In genomic region chr3:152149449-152149848, GRCm38 (mm10) we compare ENCODE assay signal across 9 mouse cellular contexts. TPM values are rescaled to one million over a fixed set of nuclear protein-coding genes. Genes with fewer than 3 reads are reported as not detected.
A peak's percentile ranks its signal among the peaks of the same experiment; 100 is the strongest.
DNase-seq lines count a peak whose midpoint lies in the region; ATAC-seq and TF ChIP-seq lines count a peak whose summit lies in the region.
"Had no signal": no experiment of that assay in that cellular context is flagged by ENCODE, and none has a peak within 500 bp of the region (broad histone marks: within the 10 kb centered on the region; RNA-seq: fewer than 3 reads in every experiment).

No protein-coding gene starts in this region.

- 27% methylated on average over 7 of the region's 7 CpGs for WGBS in kidney, adult 2 months
- WGBS in intestine, embryonic 16.5 days = 53% methylated on average over 7 of the region's 7 CpGs
- 89% methylated on average over 7 of the region's 7 CpGs for WGBS in midbrain, embryonic 15.5 days

- no peaks in the 10 kb centered on the region for H3K36me3 ChIP-seq in kidney, adult 2 months (ENCODE audit: control insufficient read depth, insufficient read depth, low read length)
- H3K36me3 ChIP-seq in MEL (ENCODE audit: control insufficient read depth in 1 of 2, insufficient read depth in 2 of 2, low read length in 2 of 2) (peaks cover 0 to 4% of the 10 kb centered on the region in 2 experiments; a peak in 2 of 4 replicates), myocyte (ENCODE audit: control insufficient read depth, insufficient read depth) (no peaks in the 10 kb centered on the region)
- H3K36me3 ChIP-seq in intestine, embryonic 16.5 days (ENCODE audit: control insufficient read depth, insufficient read depth, low read length) = no peaks in the 10 kb centered on the region
- no peaks in the 10 kb centered on the region for H3K36me3 ChIP-seq in midbrain, embryonic 15.5 days (replicated peaks)
- H3K36me3 ChIP-seq: forebrain, embryonic 10.5 days had no signal

- TF ChIP-seq CTCF in kidney, adult 2 months (conservative IDR thresholded peaks at IDR 0.05; ENCODE audit: insufficient read depth, insufficient read length, low read depth, low read length) = no peak
- no peak for TF ChIP-seq CTCF in MEL (IDR thresholded peaks at IDR 0.05 in 2 of 3, conservative IDR thresholded peaks at IDR 0.05 in 1 of 3; ENCODE audit: control insufficient read depth in 1 of 3, insufficient read depth in 1 of 3, low read depth in 2 of 3, low read length in 3 of 3, poor library complexity in 1 of 3, severe bottlenecking in 1 of 3)

- no peak overlapping the region for H3K9ac ChIP-seq in MEL (ENCODE audit: control insufficient read depth, low read depth, low read length, poor library complexity, severe bottlenecking)
- H3K9ac ChIP-seq in intestine, embryonic 16.5 days (ENCODE audit: low read depth, low read length) = no peak overlapping the region; the same call in 1 of the 2 replicates
- H3K9ac ChIP-seq in midbrain, embryonic 15.5 days = no peak overlapping the region

- H3K27me3 ChIP-seq in kidney, adult 2 months (replicated peaks; ENCODE audit: control insufficient read depth, insufficient read depth, low read length) = no peaks in the 10 kb centered on the region
- H3K27me3 ChIP-seq in MEL (ENCODE audit: control insufficient read depth in 1 of 2, insufficient read depth in 2 of 2, low read length in 2 of 2) (no peaks in the 10 kb centered on the region), myocyte (ENCODE audit: control insufficient read depth, insufficient read depth, insufficient read length) (no peaks in the 10 kb centered on the region)
- H3K27me3 ChIP-seq in intestine, embryonic 16.5 days (replicated peaks; ENCODE audit: control insufficient read depth, insufficient read depth, low read length) = no peaks in the 10 kb centered on the region
- no peaks in the 10 kb centered on the region for H3K27me3 ChIP-seq in midbrain, embryonic 15.5 days (replicated peaks)

- no peak for TF ChIP-seq EP300 in MEL (IDR thresholded peaks at IDR 0.05; ENCODE audit: low read depth in 1 of 2, low read length in 2 of 2)

- peak overlapping the region; percentile 95 for H3K27ac ChIP-seq in kidney, adult 2 months (ENCODE audit: insufficient read depth, low read depth, low read length)
- no peak overlapping the region for H3K27ac ChIP-seq in MEL (ENCODE audit: control insufficient read depth, low read depth, low read length)
- peak overlapping the region; percentile 46 for H3K27ac ChIP-seq in intestine, embryonic 16.5 days (ENCODE audit: low read length)
- no peak overlapping the region for H3K27ac ChIP-seq in midbrain, embryonic 15.5 days
- H3K27ac ChIP-seq: forebrain, embryonic 10.5 days had no signal

- H3K4me3 ChIP-seq in kidney, adult 2 months (ENCODE audit: insufficient read depth, low read depth, low read length) = no peak overlapping the region
- H3K4me3 ChIP-seq in MEL (ENCODE audit: control insufficient read depth in 1 of 2, insufficient read depth in 1 of 2, low read depth in 2 of 2, low read length in 2 of 2) (no peak overlapping the region), myocyte (no peak overlapping the region)
- no peak overlapping the region for H3K4me3 ChIP-seq in intestine, embryonic 16.5 days (ENCODE audit: low read length)
- H3K4me3 ChIP-seq in midbrain, embryonic 15.5 days = no peak overlapping the region
- H3K4me3 ChIP-seq: forebrain, embryonic 10.5 days had no signal

- H3K9me3 ChIP-seq in MEL (replicated peaks; ENCODE audit: insufficient read depth, low read length) = no peaks in the 10 kb centered on the region
- H3K9me3 ChIP-seq in intestine, embryonic 16.5 days (ENCODE audit: control insufficient read depth, low read length) = no peaks in the 10 kb centered on the region
- no peaks in the 10 kb centered on the region for H3K9me3 ChIP-seq in midbrain, embryonic 15.5 days
- H3K9me3 ChIP-seq: forebrain, embryonic 10.5 days had no signal

- no peak for TF ChIP-seq POLR2A in kidney, adult 2 months (IDR thresholded peaks at IDR 0.05; ENCODE audit: low read depth, low read length)
- TF ChIP-seq POLR2A in MEL (IDR thresholded peaks at IDR 0.05; ENCODE audit: control insufficient read depth in 1 of 2, insufficient read depth in 1 of 2, low read depth in 1 of 2, low read length in 2 of 2, poor library complexity in 1 of 2) = no peak
- no peak for TF ChIP-seq POLR2A in myocyte (IDR thresholded peaks at IDR 0.05; ENCODE audit: insufficient read length, low read depth)

- no peak for ATAC-seq in intestine, embryonic 16.5 days
- ATAC-seq in midbrain, embryonic 15.5 days (replicated peaks) = no peak

- DNase-seq in kidney, adult 2 months = peak; percentile 61
- no peak for DNase-seq in kidney, adult 9 months
- DNase-seq in MEL (ENCODE audit: low read depth, low spot score) = peak; percentile 40
- no peak for DNase-seq in urinary bladder, postnatal 14 days (ENCODE audit: low spot score)
- DNase-seq: lung, postnatal 14 days had no signal

- peaks cover 60% of the 10 kb centered on the region for H3K4me1 ChIP-seq in kidney, adult 2 months (ENCODE audit: control insufficient read depth, insufficient read depth, low read length)
- peaks cover 0 to 21% of the 10 kb centered on the region in 2 experiments; a peak in 2 of 4 replicates for H3K4me1 ChIP-seq in MEL (ENCODE audit: control insufficient read depth in 1 of 2, insufficient read depth in 2 of 2, low read length in 2 of 2)
- peaks cover 48% of the 10 kb centered on the region for H3K4me1 ChIP-seq in intestine, embryonic 16.5 days (ENCODE audit: control insufficient read depth, insufficient read depth, low read length)
- no peaks in the 10 kb centered on the region for H3K4me1 ChIP-seq in midbrain, embryonic 15.5 days

- H3K79me2 ChIP-seq in MEL (ENCODE audit: control insufficient read depth, insufficient read depth, low read length, poor library complexity) (no peaks in the 10 kb centered on the region), myocyte (ENCODE audit: control insufficient read depth, insufficient read depth) (no peaks in the 10 kb centered on the region)

- peak overlapping the region; percentile 27 for H3K4me2 ChIP-seq in intestine, embryonic 16.5 days (ENCODE audit: low read depth, low read length)
- peak overlapping the region; percentile 51 for H3K4me2 ChIP-seq in myocyte (ENCODE audit: low read depth)
- H3K4me2 ChIP-seq in midbrain, embryonic 15.5 days = no peak overlapping the region

- no peak overlapping the region for H3ac ChIP-seq in myocyte (ENCODE audit: control insufficient read depth, insufficient read length)

- TF ChIP-seq RAD21 in MEL (IDR thresholded peaks at IDR 0.05; ENCODE audit: low read depth, low read length) = no peak

TF ChIP-seq in MEL, 35 proteins besides CTCF, POLR2A, EP300 and RAD21:
- TF ChIP-seq POLR2AphosphoS5 (IDR thresholded peaks at IDR 0.05; ENCODE audit: borderline replicate concordance, low read depth, low read length) (no peak), MEF2A (IDR thresholded peaks at IDR 0.05; ENCODE audit: extremely low read depth, insufficient replicate concordance, low read depth, low read length, poor library complexity, severe bottlenecking) (no peak), ELF1 (IDR thresholded peaks at IDR 0.05; ENCODE audit: low read depth, low read length) (no peak), TBP (IDR thresholded peaks at IDR 0.05; ENCODE audit: low read depth, low read length) (no peak), GABPA (IDR thresholded peaks at IDR 0.05; ENCODE audit: low read depth, low read length) (no peak), TAL1 (IDR thresholded peaks at IDR 0.05; ENCODE audit: low read length) (no peak), ZC3H11A (IDR thresholded peaks at IDR 0.05; ENCODE audit: low read depth, low read length) (no peak), POLR2AphosphoS2 (IDR thresholded peaks at IDR 0.05; ENCODE audit: low read length) (no peak), MYB (IDR thresholded peaks at IDR 0.05; ENCODE audit: low read depth, low read length) (no peak), ZNF384 (IDR thresholded peaks at IDR 0.05; ENCODE audit: low read depth, low read length) (no peak)

TF ChIP-seq in myocyte, 11 proteins besides CTCF, POLR2A, EP300 and RAD21:
- TF ChIP-seq MYOD1 (IDR thresholded peaks at IDR 0.05; ENCODE audit: control insufficient read depth in 1 of 3, insufficient read length in 2 of 3, low read depth in 2 of 3) = no peak
- TF ChIP-seq USF1 (IDR thresholded peaks at IDR 0.05; ENCODE audit: low read depth) = no peak
- no peak for TF ChIP-seq CEBPB (IDR thresholded peaks at IDR 0.05; ENCODE audit: insufficient read depth, poor library complexity, severe bottlenecking)
- TF ChIP-seq TCF12 (IDR thresholded peaks at IDR 0.05; ENCODE audit: insufficient read depth, poor library complexity, severe bottlenecking) = no peak
- no peak for TF ChIP-seq TCF3 (IDR thresholded peaks at IDR 0.05; ENCODE audit: insufficient read length, low read depth)
- TF ChIP-seq POLR2AphosphoS2 (IDR thresholded peaks at IDR 0.05; ENCODE audit: insufficient read length, low read depth) = no peak
- no peak for TF ChIP-seq MYOG (IDR thresholded peaks at IDR 0.05; ENCODE audit: control insufficient read depth in 1 of 3, insufficient read depth in 1 of 3, insufficient read length in 2 of 3, low read depth in 2 of 3)
- TF ChIP-seq MAX (IDR thresholded peaks at IDR 0.05; ENCODE audit: low read depth) = no peak
- no peak for TF ChIP-seq E2F4 (IDR thresholded peaks at IDR 0.05; ENCODE audit: insufficient read depth)
- TF ChIP-seq REST (IDR thresholded peaks at IDR 0.05; ENCODE audit: insufficient read depth, insufficient read length) = no peak
- no peak for TF ChIP-seq SRF (IDR thresholded peaks at IDR 0.05; ENCODE audit: control insufficient read depth, insufficient read length, low read depth)

RNA-seq across cellular contexts. Expression of gene Gipc2, which starts 16.6 kb away (rescaled TPM):
- 109 and 146 TPM in 2 replicates for polyA plus RNA-seq in kidney, adult 2 months (2012; rRNA removed)
- 0.27 and 0.62 TPM in 2 replicates for total RNA-seq in MEL (2012; rRNA removed)
- polyA plus RNA-seq in MEL (2012; ENCODE audit: insufficient read depth in 1 of 2, insufficient read length in 2 of 2, low read depth in 1 of 2, low replicate concordance in 2 of 2, missing spikeins in 1 of 2) = under 1 TPM in 1 of 2 experiments, not detected in 1; 0.78 TPM
- 244 TPM in 2 replicates for polyA plus RNA-seq in intestine, embryonic 16.5 days (2015; fragmentation: Nextera tagmentation; extraction: Ambion mirVana)
- polyA plus RNA-seq in myocyte (2012; fragmentation: generic; extraction: Trizol) = 0.16 TPM
- 7.8 and 12.3 TPM in 2 replicates for polyA plus RNA-seq in midbrain, embryonic 15.5 days (2015; fragmentation: Nextera tagmentation; extraction: Ambion mirVana)

Comparison
In these comparisons a context has a peak if more than half of its experiments do, and no peak if none do; other contexts are left out.
1. DNase-seq: peak in kidney, adult 2 months (single experiment) and MEL (single experiment); none in kidney, adult 9 months (single experiment) and urinary bladder, postnatal 14 days (single experiment).
2. H3K27ac ChIP-seq: peak in kidney, adult 2 months (single experiment) and intestine, embryonic 16.5 days (single experiment); none in MEL (single experiment) and midbrain, embryonic 15.5 days (single experiment).